Mouse (Mus musculus) MEL (cell line): ENCODE data around the gene Lmod3. TPM values are rescaled to one million over a fixed set of nuclear protein-coding genes. Genes with fewer than 3 reads are reported as not detected.
A peak's percentile ranks its signal among the peaks of the same experiment; 100 is the strongest.

ENCODE experiments used
- DNase-seq: peaks from one replicate; pipeline ENCODE4 v3.0.0; 2011; ENCODE audit warnings: low read depth, low spot score
- H3K27ac ChIP-seq: 2 replicates; pipeline ENCODE4 v1.5.1; 2012; ENCODE audit warnings: low read depth, mild to moderate bottlenecking, control low read depth, low read length, moderate library complexity; ENCODE audit not compliant: control insufficient read depth
- H3K27me3 ChIP-seq, 2 experiments: fragments of 150-350 bp in 1 of 2; sonication (generic) in 1 of 2; 2 replicates each; pipeline ENCODE4 v1.6.1; 2012; ENCODE audit warnings: low read length in 2 of 2, mild to moderate bottlenecking in 2 of 2, improper control_type of control experiment in 1 of 2, moderate library complexity in 1 of 2; ENCODE audit not compliant: insufficient read depth in 2 of 2, control insufficient read depth in 1 of 2
- H3K36me3 ChIP-seq, 2 experiments: 2 replicates each; pipeline ENCODE4 v1.6.1; 2012 to 2014; ENCODE audit warnings: low read length in 2 of 2, improper control_type of control experiment in 1 of 2, inconsistent platforms in 1 of 2, mild to moderate bottlenecking in 1 of 2; ENCODE audit not compliant: insufficient read depth in 2 of 2, control insufficient read depth in 1 of 2
- H3K4me1 ChIP-seq, 2 experiments: fragments of 150-350 bp in 1 of 2; sonication (generic) in 1 of 2; 2 replicates each; pipeline ENCODE4 v1.6.1; 2012; ENCODE audit warnings: low read length in 2 of 2, improper control_type of control experiment in 1 of 2, mild to moderate bottlenecking in 1 of 2; ENCODE audit not compliant: insufficient read depth in 2 of 2, control insufficient read depth in 1 of 2
- H3K4me3 ChIP-seq, 2 experiments: fragments of 150-350 bp in 1 of 2; sonication (generic) in 1 of 2; 2 replicates each; pipeline ENCODE4 v1.5.1; 2012; ENCODE audit warnings: low read depth in 2 of 2, low read length in 2 of 2, mild to moderate bottlenecking in 2 of 2, moderate library complexity in 2 of 2, control low read depth in 1 of 2, improper control_type of control experiment in 1 of 2; ENCODE audit not compliant: control insufficient read depth in 1 of 2, insufficient read depth in 1 of 2
- H3K79me2 ChIP-seq: 2 replicates; pipeline ENCODE4 v1.6.1; 2012; ENCODE audit warnings: mild to moderate bottlenecking, low read length, moderate library complexity; ENCODE audit not compliant: control insufficient read depth, poor library complexity, insufficient read depth
- H3K9ac ChIP-seq: 2 replicates; pipeline ENCODE4 v1.6.1; 2012; ENCODE audit warnings: low read depth, mild to moderate bottlenecking, control low read depth, low read length, moderate library complexity; ENCODE audit not compliant: control insufficient read depth, poor library complexity, severe bottlenecking
- H3K9me3 ChIP-seq: fragments of 150-350 bp; sonication (generic); replicated peaks from 2 replicates; pipeline ENCODE4 v1.6.1; 2012; ENCODE audit warnings: mild to moderate bottlenecking, low read length, improper control_type of control experiment, moderate library complexity; ENCODE audit not compliant: insufficient read depth
- CHD1 ChIP-seq: IDR thresholded peaks from 2 replicates; pipeline ENCODE4 v1.6.1; 2012; ENCODE audit warnings: low read depth, mild to moderate bottlenecking, inconsistent platforms, low read length, improper control_type of control experiment
- CHD2 ChIP-seq: IDR thresholded peaks from 2 replicates; pipeline ENCODE4 v1.6.1; 2011; ENCODE audit warnings: low read length, improper control_type of control experiment
- E2F4 ChIP-seq: IDR thresholded peaks from 2 replicates; pipeline ENCODE4 v1.6.1; 2011; ENCODE audit warnings: low read depth, low read length, improper control_type of control experiment, borderline replicate concordance
- EP300 ChIP-seq, 2 experiments: IDR thresholded peaks; 2 replicates each; pipeline ENCODE4 v1.6.1; 2011; ENCODE audit warnings: improper control_type of control experiment in 2 of 2, low read length in 2 of 2, low read depth in 1 of 2, mild to moderate bottlenecking in 1 of 2
- ETS1 ChIP-seq: IDR thresholded peaks from 2 replicates; pipeline ENCODE4 v1.6.1; 2012; ENCODE audit warnings: low read depth, mild to moderate bottlenecking, inconsistent platforms, low read length, improper control_type of control experiment, moderate library complexity
- GABPA ChIP-seq: IDR thresholded peaks from 2 replicates; pipeline ENCODE4 v1.6.1; 2012; ENCODE audit warnings: low read depth, mild to moderate bottlenecking, inconsistent platforms, low read length, improper control_type of control experiment, moderate library complexity
- GATA1 ChIP-seq: IDR thresholded peaks from 2 replicates; pipeline ENCODE4 v1.6.1; 2011; ENCODE audit warnings: low read depth, low read length, improper control_type of control experiment
- HCFC1 ChIP-seq: IDR thresholded peaks from 2 replicates; pipeline ENCODE4 v1.6.1; 2012; ENCODE audit warnings: low read depth, mild to moderate bottlenecking, inconsistent platforms, low read length, improper control_type of control experiment, moderate library complexity
- MAFK ChIP-seq: IDR thresholded peaks from 2 replicates; pipeline ENCODE4 v1.6.1; 2011; ENCODE audit warnings: low read depth, mild to moderate bottlenecking, low read length, improper control_type of control experiment, borderline replicate concordance
- MAX ChIP-seq: IDR thresholded peaks from 2 replicates; pipeline ENCODE4 v1.6.1; 2011; ENCODE audit warnings: low read length, improper control_type of control experiment
- MAZ ChIP-seq: IDR thresholded peaks from 2 replicates; pipeline ENCODE4 v1.6.1; 2012; ENCODE audit warnings: low read depth, mild to moderate bottlenecking, inconsistent platforms, low read length, improper control_type of control experiment
- MXI1 ChIP-seq: IDR thresholded peaks from 2 replicates; pipeline ENCODE4 v1.6.1; 2011; ENCODE audit warnings: mild to moderate bottlenecking, low read depth, low read length, improper control_type of control experiment
- MYB ChIP-seq: IDR thresholded peaks from 2 replicates; pipeline ENCODE4 v1.6.1; 2011; ENCODE audit warnings: mild to moderate bottlenecking, low read depth, low read length, improper control_type of control experiment
- MYC ChIP-seq: IDR thresholded peaks from 2 replicates; pipeline ENCODE4 v1.6.1; 2011; ENCODE audit warnings: low read depth, mild to moderate bottlenecking, low read length, improper control_type of control experiment, moderate library complexity
- NRF1 ChIP-seq: IDR thresholded peaks from 2 replicates; pipeline ENCODE4 v1.6.1; 2014; ENCODE audit warnings: low read depth, mild to moderate bottlenecking, inconsistent platforms, low read length, improper control_type of control experiment, moderate library complexity; ENCODE audit not compliant: poor library complexity, insufficient read depth, severe bottlenecking
- POLR2A ChIP-seq, 2 experiments: IDR thresholded peaks; 2 replicates each; pipeline ENCODE4 v1.6.1; 2011 to 2012; ENCODE audit warnings: low read length in 2 of 2, mild to moderate bottlenecking in 2 of 2, control low read depth in 1 of 2, improper control_type of control experiment in 1 of 2, low read depth in 1 of 2, moderate library complexity in 1 of 2; ENCODE audit not compliant: control insufficient read depth in 1 of 2, insufficient read depth in 1 of 2, poor library complexity in 1 of 2
- POLR2AphosphoS2 ChIP-seq: IDR thresholded peaks from 2 replicates; pipeline ENCODE4 v1.6.1; 2011; ENCODE audit warnings: low read length, improper control_type of control experiment
- POLR2AphosphoS5 ChIP-seq: IDR thresholded peaks from 2 replicates; pipeline ENCODE4 v1.6.1; 2012; ENCODE audit warnings: low read depth, borderline replicate concordance, mild to moderate bottlenecking, inconsistent platforms, low read length, moderate library complexity, mixed read lengths
- RAD21 ChIP-seq: IDR thresholded peaks from 2 replicates; pipeline ENCODE4 v1.6.1; 2011; ENCODE audit warnings: mild to moderate bottlenecking, low read depth, low read length, improper control_type of control experiment
- RCOR1 ChIP-seq: IDR thresholded peaks from 2 replicates; pipeline ENCODE4 v1.6.1; 2012; ENCODE audit warnings: low read depth, mild to moderate bottlenecking, inconsistent platforms, low read length, improper control_type of control experiment
- SIN3A ChIP-seq: IDR thresholded peaks from 2 replicates; pipeline ENCODE4 v1.6.1; 2012; ENCODE audit warnings: low read length, improper control_type of control experiment, inconsistent platforms
- TAL1 ChIP-seq: IDR thresholded peaks from 2 replicates; pipeline ENCODE4 v1.6.1; 2012; ENCODE audit warnings: mild to moderate bottlenecking, inconsistent platforms, low read length, moderate library complexity, mixed read lengths
- TBP ChIP-seq: IDR thresholded peaks from 2 replicates; pipeline ENCODE4 v1.8.0; 2011; ENCODE audit warnings: low read depth, low read length, improper control_type of control experiment
- TCF12 ChIP-seq: IDR thresholded peaks from 2 replicates; pipeline ENCODE4 v1.6.1; 2014; ENCODE audit warnings: low read depth, mild to moderate bottlenecking, inconsistent platforms, low read length, improper control_type of control experiment, moderate library complexity
- USF1 ChIP-seq: IDR thresholded peaks from 2 replicates; pipeline ENCODE4 v1.6.1; 2014; ENCODE audit warnings: low read depth, mild to moderate bottlenecking, inconsistent platforms, low read length, improper control_type of control experiment, moderate library complexity
- USF2 ChIP-seq, 2 experiments: IDR thresholded peaks; 2 replicates each; pipeline ENCODE4 v1.6.1; 2011 to 2012; ENCODE audit warnings: improper control_type of control experiment in 2 of 2, low read length in 2 of 2, borderline replicate concordance in 1 of 2, inconsistent platforms in 1 of 2, low read depth in 1 of 2, mild to moderate bottlenecking in 1 of 2; ENCODE audit not compliant: insufficient read depth in 1 of 2
- ZC3H11A ChIP-seq: IDR thresholded peaks from 2 replicates; pipeline ENCODE4 v1.6.1; 2012; ENCODE audit warnings: low read depth, mild to moderate bottlenecking, inconsistent platforms, low read length, improper control_type of control experiment
- ZKSCAN1 ChIP-seq: IDR thresholded peaks from 2 replicates; pipeline ENCODE4 v1.6.1; 2012; ENCODE audit warnings: low read depth, mild to moderate bottlenecking, inconsistent platforms, low read length, improper control_type of control experiment, moderate library complexity
- ZMIZ1 ChIP-seq: IDR thresholded peaks from 2 replicates; pipeline ENCODE4 v1.6.1; 2012; ENCODE audit warnings: low read depth, mild to moderate bottlenecking, inconsistent platforms, low read length, improper control_type of control experiment, moderate library complexity
- ZNF384 ChIP-seq: IDR thresholded peaks from 2 replicates; pipeline ENCODE4 v1.6.1; 2012; ENCODE audit warnings: low read depth, mild to moderate bottlenecking, inconsistent platforms, low read length, improper control_type of control experiment
- polyA plus RNA-seq, 2 experiments: library from polyadenylated mRNA; stranded (reverse) in 1 of 2; unstranded in 1 of 2; fragments of >175 nt in 1 of 2; fragments of >200 nt in 1 of 2; gene quantifications; 2 replicates each; pipeline versions ENCODE4 v1.2.1 to v1.2.4; 2012; ENCODE audit warnings: low replicate concordance in 2 of 2, low read depth in 1 of 2; ENCODE audit not compliant: insufficient read length in 2 of 2, insufficient read depth in 1 of 2, missing spikeins in 1 of 2
- total RNA-seq: library from RNA; depleted of rRNA; stranded (reverse); fragments of 300-350 nt; gene quantifications from 2 replicates; pipeline ENCODE4 v1.2.3, GENCODE M21; 2012

Lmod3 gene
- total and polyA plus RNA-seq, 3 experiments, result not detected

- peaks cover 0 to 41% of the 10 kb centered on the region in 2 experiments; a peak in 2 of 4 replicates for H3K36me3 ChIP-seq
- no peak overlapping the region for H3K4me3 ChIP-seq
- no peaks in the 10 kb centered on the region for H3K9me3 ChIP-seq
- peaks cover 33% of the 10 kb centered on the region for H3K79me2 ChIP-seq
- H3K27me3 ChIP-seq, result no peaks in the 10 kb centered on the region
- DNase-seq, result no peak
- H3K9ac ChIP-seq, result no peak overlapping the region
- H3K4me1 ChIP-seq, result peaks cover 20 to 22% of the 10 kb centered on the region in 2 experiments
- TF ChIP-seq HCFC1 (no peak), POLR2A (IDR thresholded peaks at IDR 0.05; ENCODE audit: control insufficient read depth in 1 of 2, insufficient read depth in 1 of 2, low read depth in 1 of 2, low read length in 2 of 2, poor library complexity in 1 of 2) (no peak), GATA1 (no peak), EP300 (IDR thresholded peaks at IDR 0.05; ENCODE audit: low read depth in 1 of 2, low read length in 2 of 2) (no peak), POLR2AphosphoS5 (no peak), SIN3A (no peak), MYC (no peak), ZC3H11A (no peak), MYB (no peak), ZMIZ1 (no peak), USF2 (IDR thresholded peaks at IDR 0.05; ENCODE audit: borderline replicate concordance in 1 of 2, insufficient read depth in 1 of 2, low read depth in 1 of 2, low read length in 2 of 2) (no peak), RAD21 (no peak), E2F4 (no peak), NRF1 (no peak), TAL1 (no peak), POLR2AphosphoS2 (no peak), CHD2 (no peak), GABPA (no peak), MAZ (no peak), CHD1 (no peak)
- no peak overlapping the region for H3K27ac ChIP-seq
These were observed 44.2 kb downstream of the Lmod3 start for GRCm38 (mm10) chr6:97208406-97208805.

- DNase-seq, result peak; percentile 70
- Histone ChIP-seq H3K27me3 (no peaks in the 10 kb centered on the region), H3K27ac (no peak overlapping the region), H3K4me3 (no peak overlapping the region), H3K9me3 (no peaks in the 10 kb centered on the region), H3K36me3 (peaks cover 0 to 36% of the 10 kb centered on the region in 2 experiments; a peak in 2 of 4 replicates), H3K4me1 (peaks cover 23 to 30% of the 10 kb centered on the region in 2 experiments), H3K9ac (no peak overlapping the region; the same call in 1 of the 2 replicates), H3K79me2 (peaks cover 33% of the 10 kb centered on the region)
- TF ChIP-seq CHD2 (no peak), GABPA (peak; percentile 89), ZKSCAN1 (no peak), CHD1 (no peak), MYC (0 out of 2 replicates have a peak, but pooled peaks have one; percentile 20), POLR2A (IDR thresholded peaks at IDR 0.05; ENCODE audit: control insufficient read depth in 1 of 2, insufficient read depth in 1 of 2, low read depth in 1 of 2, low read length in 2 of 2, poor library complexity in 1 of 2) (no peak), MAX (no peak), TBP (no peak), ETS1 (peak; percentile 99), RCOR1 (0 out of 2 replicates have a peak, but pooled peaks have one; percentile 33), TCF12 (no peak), MAFK (0 out of 2 replicates have a peak, but pooled peaks have one; percentile 27), RAD21 (no peak), MXI1 (peak; percentile 66), TAL1 (no peak), USF1 (no peak), MAZ (no peak), POLR2AphosphoS2 (no peak), ZNF384 (no peak), E2F4 (no peak), ZC3H11A (no peak)
These were observed 45.5 kb downstream of the Lmod3 start for GRCm38 (mm10) chr6:97207085-97207484.
